Mouse (Mus musculus) heart, postnatal 0 days (tissue): ENCODE results near the gene Traf5.

Source experiments
- CTCF ChIP-seq: IDR thresholded peaks from 2 replicates; pipeline ENCODE4 v1.5.1; 2016; ENCODE audit warnings: antibody characterized with exemption, control low read depth, low read depth
- EP300 ChIP-seq: IDR thresholded peaks from 2 replicates; pipeline ENCODE4 v1.6.1; 2016; ENCODE audit warnings: antibody characterized with exemption, low read depth

DNA sequence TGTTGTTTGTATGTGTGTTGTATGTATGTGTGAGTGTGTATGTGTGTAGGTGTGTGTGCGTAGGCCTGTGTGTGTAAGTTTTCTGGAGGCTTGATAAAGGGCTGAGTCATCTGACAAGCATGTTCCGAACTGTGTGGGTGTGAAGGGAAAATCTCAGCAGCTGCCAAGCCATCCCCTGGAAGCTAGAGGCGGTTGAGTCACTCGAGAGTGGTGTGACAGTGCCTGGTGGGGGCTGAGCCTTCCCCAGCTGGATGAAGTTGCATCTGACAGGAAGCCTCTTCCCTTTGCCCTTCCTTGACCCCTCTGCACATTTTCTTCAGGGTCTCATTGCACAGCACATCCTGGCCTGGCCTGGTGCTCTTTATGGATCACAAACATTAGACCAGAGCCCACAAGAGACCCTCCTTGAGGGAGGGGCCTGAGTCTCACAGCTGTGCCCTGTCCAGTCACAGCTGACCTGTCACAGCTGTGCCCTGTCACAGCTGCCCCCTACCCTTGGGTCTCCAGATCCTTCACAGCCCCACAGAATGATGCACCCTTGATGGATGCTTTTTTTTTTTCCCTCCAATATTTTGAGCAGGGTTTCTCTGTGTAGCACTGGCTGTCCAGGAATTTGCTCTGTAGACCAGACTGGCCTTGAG is 30.6 kb downstream of the Traf5 start:
- no peak for TF ChIP-seq CTCF
- TF ChIP-seq EP300, result peak; percentile 79; the same call in 1 of the 2 replicates
